Mouse (Mus musculus) heart, adult 8-10 months (tissue): Measurements from ENCODE around the gene Eif2ak1. TPM values are rescaled to one million over a fixed set of nuclear protein-coding genes. Genes with fewer than 3 reads are reported as not detected.

Experiments used
- DNase-seq: peaks from one replicate; pipeline ENCODE4 v3.0.0; 2022; ENCODE audit warnings: low spot score
- total RNA-seq, 4 experiments: library from RNA; stranded (reverse); gene quantifications; 2 replicates each; pipeline ENCODE4 v1.2.4; 2022

The Eif2ak1 gene
- total RNA-seq, 4 experiments from 2014 or later, result 19.0 to 22.3 (median 21.3) TPM

GRCm38 (mm10) chr5:143948361-143948760 lies 130.8 kb downstream of the Eif2ak1 start:
- DNase-seq, result no peak

- no peak for DNase-seq
Measured at GRCm38 (mm10) chr5:143950016-143950415, 132.4 kb downstream of the Eif2ak1 start.

Other genes starting within 250 kb of the Eif2ak1 start
- 10 to 100 TPM; 23.1 to 33.1 (median 27.4) TPM for gene Cyth3, start 195.3 kb upstream of the Eif2ak1 start, total RNA-seq
- 1 to 10 TPM; 5.6 to 7.9 (median 6.9) TPM for gene Usp42, start 85.5 kb upstream of the Eif2ak1 start, total RNA-seq
- not detected for gene Ankrd61, start 79.9 kb downstream of the Eif2ak1 start, total RNA-seq
- 10 to 100 TPM; 29.4 to 31.0 (median 30.9) TPM for gene Aimp2, start 92.1 kb downstream of the Eif2ak1 start, total RNA-seq
- 1 to 10 TPM; 2.7 to 5.1 (median 3.6) TPM for gene Pms2, start 92.2 kb downstream of the Eif2ak1 start, total RNA-seq
- gene Gm42421, start 110.4 kb downstream of the Eif2ak1 start, total RNA-seq, result under 1 TPM in 1 of 4 experiments, not detected in 3; 0.47 TPM
- under 1 TPM; 0.13 to 0.37 (median 0.25) TPM for gene Rsph10b, start 115.2 kb downstream of the Eif2ak1 start, total RNA-seq
- gene Ccz1, start 197.1 kb downstream of the Eif2ak1 start, total RNA-seq, result 10 to 100 TPM; 27.4 to 33.6 (median 29.4) TPM
- gene Ocm, start 208.9 kb downstream of the Eif2ak1 start, total RNA-seq, result not detected